Mouse (Mus musculus): ENCODE results near the gene Sox6.

Sox6 gene

DNA sequence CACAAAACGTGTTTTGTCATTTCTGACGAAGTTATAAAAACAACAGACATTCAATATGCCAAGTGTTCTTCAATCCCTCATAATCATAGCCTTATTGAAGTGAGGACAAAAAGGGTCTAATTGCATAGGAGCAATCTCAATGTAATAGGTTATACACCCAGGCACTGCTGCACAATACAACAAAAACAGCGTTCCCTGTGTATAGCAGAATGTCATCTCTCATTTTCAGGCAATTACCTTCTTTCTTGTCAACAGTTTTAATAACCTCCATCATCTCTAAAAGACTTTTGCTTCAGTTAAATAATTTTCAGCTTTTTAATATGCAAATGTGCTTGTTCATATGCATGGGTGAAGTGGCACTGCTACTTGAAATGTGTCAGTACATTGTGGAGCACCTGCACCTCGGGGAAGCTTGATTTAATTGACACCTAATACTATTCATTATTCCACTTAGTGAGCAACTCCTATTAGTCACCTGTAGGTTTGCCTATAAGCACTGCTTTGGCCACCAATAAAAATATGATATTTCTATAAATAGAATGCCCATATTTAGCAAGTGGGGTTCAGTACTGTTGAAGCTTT lies 292.8 kb downstream of the Sox6 start:
- DNase-seq = no peak

DNA sequence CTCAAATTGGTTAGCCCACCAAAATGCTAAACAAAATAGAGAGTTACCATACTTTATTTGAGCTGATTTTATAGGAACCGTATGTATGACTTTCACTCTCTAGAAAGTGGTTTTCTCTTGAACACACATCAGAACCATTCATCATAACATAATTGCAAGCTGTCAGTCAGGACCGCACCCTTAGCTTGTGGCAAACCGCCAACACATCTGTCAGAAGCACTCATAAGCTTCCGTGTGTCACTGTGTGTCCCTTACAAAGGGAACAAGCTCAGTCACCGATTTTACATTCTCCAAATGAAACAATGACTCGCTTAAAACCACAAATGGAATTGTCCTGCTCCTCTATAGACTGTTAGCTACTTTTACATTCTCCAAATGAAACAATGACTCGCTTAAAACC lies 304.5 kb downstream of the Sox6 start:
- DNase-seq = no peak

DNA sequence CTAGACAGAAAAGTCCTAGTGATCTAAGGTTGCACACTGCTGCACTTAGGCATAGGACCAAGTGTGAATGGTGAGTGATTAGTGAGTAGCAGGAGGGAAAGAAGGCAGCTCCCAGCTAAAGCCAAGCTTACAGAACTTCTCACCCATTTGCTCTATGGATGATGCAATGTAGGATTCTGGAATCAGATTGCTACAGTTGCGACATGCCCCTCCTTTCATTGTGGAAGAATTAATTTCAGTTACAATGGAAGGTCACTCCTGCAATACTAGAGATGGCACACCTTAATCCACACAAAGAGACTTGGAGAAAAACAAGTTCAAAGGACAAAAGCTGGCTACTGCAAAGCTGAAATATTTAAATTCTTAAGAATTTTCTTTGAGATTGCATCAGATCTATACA lies 305.8 kb downstream of the Sox6 start:
- no peak for DNase-seq

DNA sequence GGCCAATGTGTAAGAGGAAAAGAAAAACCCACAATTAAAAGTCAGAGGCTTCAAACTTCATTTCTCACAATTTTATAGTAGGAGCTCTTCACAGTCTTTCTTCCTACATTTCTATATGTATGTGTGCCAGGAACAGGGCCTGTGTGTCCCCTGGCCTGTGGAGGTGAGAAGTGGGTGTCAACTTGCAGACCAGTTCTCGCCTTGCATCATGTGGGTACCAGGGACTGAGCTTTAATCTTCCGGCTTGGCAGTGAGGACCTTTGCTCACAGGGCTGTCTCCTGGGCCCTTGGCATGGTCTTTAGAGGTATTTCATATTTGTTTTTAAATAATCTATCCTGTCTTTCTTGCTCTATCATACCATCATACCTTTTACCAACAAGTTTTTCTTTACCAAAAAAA lies 311.8 kb downstream of the Sox6 start:
- DNase-seq = no peak

DNA sequence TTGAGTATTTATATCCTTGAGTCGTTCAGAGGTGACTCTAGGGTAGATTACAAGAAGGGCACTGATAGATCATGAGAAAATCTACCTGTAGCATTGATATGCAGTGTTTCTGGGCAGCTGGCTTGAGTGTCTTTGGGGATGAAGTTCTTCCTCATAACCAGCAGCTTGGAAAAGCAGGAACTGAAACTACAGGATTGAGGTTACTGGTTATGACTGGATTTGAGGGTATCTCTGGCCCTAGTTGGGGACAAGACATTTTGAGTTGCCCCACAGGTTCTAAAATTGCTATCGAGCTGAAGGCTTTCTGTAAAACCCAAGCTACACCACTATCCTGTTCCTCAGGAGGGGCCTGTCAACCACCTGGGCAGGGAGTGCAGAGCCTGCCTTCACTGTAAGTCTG lies 314.2 kb downstream of the Sox6 start:
- DNase-seq = no peak

DNA sequence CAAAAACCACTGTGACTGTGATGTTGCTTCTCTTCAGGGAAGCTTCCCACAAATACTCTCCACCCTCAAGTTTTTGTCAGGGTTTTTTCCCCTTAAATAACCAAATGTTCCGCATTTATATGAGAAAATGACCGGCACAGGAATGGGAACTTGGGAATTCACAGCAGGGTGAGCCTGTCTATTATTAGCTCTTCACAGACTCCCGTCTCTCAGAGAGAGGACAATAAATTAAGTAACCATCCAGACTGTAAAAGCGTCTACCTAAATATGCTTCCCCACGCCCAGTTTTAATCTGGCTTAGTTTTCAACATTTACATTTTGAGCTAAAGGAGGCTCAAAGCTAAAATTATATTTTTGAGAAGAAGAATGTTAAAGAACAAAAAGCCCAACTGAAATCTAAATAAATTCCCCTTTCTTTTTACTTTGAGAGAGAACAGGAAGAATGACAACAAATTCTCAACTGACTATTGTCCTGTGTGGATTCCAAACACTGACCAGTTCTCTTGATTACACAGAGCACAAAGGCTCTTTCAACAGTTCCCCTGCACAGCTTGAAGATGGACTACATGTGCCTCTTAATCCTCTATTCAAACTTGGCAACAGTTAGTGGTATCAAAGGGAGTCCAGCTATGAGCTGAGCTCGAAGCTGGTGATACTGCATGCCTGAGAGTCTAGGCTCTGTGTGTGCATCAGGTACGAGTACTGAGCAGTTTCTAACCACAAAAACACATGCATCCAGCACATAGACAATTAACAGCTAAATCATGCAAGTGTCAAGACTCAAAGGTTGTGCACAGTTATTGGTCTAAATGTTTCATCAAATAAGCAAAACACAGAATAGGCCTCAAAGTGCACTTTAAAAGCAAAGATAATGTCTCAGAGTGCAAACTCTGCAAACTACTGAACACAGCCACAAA lies 316.7 kb downstream of the Sox6 start:
- DNase-seq = no peak

DNA sequence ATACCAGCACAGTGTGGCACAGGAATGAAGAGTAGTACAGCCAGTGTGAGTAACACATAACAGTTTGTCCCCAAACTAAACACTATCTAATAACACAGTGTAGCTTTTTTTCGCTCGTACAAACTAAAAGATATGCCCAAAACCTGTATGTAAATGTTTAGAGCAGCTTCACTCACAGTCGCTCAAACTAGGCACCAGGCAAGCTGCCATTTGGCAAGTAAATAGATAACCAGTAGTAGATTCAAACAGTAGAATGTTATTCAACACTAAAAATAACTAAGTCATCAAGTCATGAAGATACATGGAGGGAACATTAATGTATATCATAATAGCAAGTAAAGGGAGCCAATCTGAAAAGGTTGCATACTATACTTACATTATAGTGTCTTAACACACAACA lies 318.8 kb downstream of the Sox6 start:
- no peak for DNase-seq

DNA sequence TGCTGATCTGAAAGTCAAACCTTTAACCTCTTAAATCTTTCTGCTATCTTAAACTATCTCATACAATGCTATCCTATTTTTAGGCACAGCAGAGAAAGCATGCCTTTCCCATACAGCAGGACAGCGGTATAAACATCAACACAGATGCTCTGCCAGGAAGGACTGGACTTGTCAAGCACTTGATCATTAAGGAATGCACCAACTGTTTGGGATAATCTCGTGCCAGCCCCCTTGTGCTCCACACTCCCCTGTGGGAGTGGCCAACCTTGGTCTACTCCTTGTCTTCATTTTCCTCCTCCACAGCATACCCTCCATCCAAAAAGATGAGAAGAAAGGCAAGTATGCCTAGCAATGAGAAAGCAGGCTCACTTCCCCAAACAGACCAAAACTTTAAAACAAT lies 332.5 kb downstream of the Sox6 start:
- DNase-seq = no peak

DNA sequence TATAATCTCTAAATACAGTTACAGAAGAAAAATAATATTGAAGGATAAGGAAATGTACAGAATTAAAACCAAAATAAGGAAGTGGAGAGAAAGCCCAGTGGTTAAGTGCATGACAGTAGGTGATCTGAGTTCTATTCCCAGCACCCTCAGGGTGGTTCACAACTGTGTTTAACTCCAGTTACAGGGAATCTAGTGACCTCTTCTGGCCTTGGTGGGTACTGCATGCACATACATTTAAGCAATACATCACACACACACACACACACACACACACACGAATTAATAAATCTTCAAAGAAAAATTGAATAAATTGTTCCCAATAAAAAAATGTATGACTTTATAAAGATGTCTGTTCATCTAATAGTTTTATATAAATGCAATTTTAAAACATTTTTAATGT lies 340.5 kb downstream of the Sox6 start:
- DNase-seq = no peak

DNA sequence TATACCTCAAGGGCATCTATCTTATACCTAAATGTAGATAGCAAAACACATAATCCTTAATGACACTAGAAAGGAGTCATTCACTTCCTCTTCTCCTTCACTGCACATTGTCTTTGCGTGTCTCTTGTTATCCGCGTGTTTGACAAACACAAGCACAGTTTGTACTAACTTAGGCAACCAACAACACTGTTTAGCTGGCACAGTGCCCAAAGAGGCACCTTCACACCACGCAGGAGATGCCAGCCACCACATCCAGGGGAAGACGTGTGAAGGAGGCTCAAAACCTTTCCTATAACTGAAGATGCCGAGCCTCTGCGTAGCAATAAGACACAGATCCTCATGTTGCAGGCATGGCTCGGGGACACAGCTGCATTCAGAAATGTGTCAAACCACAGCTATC lies 345.4 kb downstream of the Sox6 start:
- no peak for DNase-seq

DNA sequence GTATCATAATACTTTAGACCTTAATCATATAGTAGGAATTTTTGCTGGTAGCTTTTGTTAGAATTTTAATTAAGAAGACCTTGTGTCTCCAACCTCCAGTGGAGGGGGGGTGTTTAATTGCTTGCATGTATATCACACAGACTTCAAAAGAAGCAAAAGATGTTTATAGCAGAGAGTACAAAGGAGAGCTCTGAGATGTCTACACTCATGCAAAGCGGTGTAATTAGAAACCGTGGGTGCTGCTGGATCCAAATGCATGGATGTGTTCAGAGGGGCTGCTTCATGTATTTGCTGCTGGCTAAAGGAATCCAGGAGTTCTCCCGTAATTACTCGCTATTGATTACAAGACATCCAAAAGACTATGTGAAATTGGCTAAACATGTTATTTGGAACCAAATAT lies 347.5 kb downstream of the Sox6 start:
- DNase-seq = no peak

DNA sequence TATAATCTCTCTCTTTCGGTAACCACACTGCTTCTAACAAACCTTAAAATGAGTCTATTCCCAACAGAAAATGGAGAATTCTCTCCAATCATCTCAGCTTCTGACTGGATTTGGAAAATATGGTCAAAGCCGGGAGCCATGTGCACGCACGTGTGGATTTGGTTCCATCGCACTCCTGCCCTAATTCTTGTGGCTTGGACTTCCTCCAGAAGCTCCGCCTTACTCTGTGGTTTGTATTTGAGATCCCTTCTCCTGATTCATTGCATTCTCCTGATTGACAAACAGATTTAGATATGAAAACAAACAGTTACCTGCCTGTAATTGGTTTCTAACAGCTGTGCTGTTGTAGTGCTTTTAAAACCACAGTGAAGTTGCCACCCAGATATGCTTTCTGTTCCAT lies 351.9 kb downstream of the Sox6 start:
- no peak for DNase-seq

DNA sequence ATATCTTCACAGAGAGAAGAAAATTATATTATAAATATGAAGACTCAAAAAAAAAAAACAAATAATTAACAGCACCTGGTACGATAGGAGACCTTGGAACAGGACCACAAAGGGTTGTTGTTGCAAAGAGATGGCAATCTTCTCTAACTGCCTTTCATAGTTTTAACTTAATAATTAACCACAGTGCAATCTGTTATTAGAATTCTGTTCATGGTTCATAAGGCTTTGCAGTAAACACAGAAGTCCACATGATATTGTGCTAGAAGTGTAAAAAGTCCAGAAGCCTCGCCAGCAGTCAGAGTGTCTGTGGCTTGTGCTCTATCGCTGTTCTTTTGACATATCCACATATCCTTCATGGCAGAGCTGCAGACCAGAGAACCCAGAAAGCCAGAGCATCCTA lies 354.5 kb downstream of the Sox6 start:
- no peak for DNase-seq

DNA sequence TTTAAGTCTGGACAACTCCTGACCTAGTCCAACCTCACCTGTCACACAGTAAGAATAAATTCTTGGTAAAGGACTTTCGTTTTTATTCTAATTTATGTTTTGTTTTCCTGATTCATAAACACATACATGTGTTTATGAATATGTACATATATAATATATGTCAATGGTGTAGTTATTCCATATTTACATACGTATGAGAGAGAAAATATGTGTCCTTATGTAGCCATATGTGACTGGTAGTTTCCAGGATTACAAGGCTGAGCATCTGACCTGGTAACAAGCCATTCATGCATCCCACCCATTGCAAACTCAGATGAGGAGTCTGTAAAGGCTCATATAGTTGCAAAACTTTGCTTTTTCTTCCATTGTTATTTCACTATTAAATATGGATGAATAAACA lies 366.8 kb downstream of the Sox6 start:
- no peak for DNase-seq

DNA sequence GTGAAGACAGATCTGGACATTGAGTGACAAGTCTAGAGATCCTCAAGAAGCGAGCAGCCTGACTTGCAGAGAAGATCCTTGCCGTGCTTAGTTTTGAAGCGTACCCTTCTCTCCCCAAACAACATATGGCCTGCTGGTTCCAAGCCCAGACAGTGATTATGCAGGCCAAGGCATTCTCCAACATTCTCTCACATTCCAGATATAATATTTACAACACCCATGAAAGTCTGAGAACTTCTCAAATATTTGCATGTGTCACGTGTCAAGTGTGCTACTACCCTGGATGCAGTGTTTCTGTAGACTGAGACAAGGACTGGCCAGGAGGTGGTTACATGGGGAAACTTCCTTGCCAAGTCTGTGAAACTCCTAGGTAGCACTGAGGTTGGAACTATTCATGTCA lies 367.3 kb downstream of the Sox6 start:
- DNase-seq = no peak

DNA sequence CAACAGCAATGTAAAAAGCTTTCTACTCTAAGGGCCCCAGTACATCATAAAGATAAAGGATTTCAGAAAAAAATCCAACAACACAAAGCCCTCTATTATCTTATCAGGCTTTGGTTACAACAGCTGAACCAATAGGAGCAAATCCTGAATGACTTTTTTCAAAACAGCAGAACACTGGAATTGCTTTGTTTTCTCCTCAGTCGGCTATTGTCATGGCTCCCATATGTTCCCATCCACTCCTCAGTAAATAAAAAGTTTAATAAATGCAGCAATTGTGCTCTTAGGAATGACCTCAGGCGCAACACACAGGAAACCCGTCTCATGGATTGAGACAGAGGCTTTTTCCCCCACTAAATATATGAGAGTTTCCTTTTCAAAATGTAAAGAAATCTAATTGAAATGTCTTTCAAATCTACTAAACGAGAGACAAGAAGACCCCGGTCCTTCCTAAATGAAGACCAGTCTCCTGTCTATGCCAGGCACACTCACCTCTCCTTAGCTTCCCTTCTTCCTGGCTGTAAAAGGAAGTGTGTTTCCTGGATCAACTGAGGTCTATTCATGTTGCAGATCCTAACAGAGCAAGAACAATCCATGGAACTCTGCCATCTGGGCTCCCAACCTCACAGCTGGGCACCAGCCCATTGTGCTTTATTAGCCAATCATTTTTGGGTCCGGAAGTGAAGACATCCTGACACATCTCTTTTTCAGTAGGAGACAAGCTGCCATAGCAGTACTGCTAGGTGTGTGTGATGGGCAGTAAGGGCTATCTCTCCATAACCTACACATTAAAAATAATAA lies 369.2 kb downstream of the Sox6 start:
- DNase-seq = no peak

DNA sequence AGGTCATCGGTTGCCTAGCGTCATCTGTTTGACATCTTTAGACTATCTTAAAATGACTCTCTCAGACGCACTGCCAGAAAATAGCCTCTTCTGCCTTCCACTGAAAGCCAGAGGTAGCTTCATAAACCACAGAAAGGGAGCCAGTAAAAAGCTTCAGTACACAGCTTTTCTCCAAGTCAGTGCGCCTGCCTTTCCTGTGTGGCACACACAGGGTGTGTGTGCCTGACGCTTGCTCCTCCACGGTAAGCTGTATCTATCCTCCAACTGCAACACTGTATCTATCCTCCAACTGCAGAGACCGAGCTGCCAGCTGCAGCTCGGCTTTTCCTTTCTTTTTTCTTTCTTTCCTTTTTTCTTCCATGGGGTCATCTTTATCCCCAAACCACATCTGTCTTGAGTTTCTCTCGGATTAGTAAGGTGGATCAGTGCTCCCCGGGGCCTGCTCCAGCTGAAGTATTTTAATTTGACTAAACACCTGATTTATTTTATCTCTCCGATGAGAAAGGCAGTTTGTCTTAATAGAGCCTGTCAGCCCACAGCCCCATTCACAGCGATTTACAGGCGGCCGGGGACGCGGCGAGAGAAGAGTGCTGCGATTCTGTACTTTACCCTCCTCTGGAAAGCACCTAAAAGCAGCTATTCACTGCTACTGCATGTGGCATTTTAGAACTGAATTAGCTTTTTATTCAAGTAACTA lies 371.8 kb downstream of the Sox6 start:
- DNase-seq = no peak

DNA sequence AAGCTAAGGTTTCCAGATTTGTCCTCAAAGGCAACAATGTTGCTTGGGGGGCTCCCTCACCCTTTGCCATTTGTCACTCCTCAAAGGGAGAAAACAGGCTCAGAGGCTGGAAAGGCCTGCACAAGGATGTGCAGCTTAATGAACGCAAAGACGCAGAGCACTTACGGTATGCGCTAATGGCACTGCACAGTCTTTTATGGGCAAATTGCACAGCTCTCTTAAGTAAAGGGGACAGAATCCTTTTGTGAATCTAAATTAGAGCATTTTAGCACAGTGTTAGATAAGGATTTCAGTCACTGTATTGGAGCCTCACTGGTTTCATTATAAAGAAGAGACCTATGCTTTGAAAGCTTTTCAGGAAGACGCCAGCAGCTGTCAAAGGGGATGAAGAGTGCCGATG lies 375.2 kb downstream of the Sox6 start:
- DNase-seq = no peak

DNA sequence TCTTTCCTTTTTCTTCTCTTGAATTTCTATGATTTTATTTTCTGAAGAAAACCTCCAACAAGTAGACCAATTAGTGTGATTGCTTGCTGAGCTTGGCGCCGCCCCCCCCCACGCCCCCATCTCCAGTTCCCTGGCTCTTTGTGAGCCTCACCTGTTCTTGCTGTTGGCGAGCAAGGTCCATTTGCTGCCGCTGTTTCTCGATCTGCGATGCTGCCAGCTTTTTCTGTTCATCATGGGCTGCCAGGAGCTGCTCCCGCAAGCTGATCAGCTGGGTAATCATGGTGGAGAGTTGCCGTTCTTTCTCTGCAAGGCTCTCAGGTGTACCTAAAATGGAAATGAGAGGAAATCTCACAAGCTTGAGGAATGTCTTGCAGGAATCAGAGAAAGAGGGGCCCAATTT lies 376.5 kb downstream of the Sox6 start:
- DNase-seq = no peak

DNA sequence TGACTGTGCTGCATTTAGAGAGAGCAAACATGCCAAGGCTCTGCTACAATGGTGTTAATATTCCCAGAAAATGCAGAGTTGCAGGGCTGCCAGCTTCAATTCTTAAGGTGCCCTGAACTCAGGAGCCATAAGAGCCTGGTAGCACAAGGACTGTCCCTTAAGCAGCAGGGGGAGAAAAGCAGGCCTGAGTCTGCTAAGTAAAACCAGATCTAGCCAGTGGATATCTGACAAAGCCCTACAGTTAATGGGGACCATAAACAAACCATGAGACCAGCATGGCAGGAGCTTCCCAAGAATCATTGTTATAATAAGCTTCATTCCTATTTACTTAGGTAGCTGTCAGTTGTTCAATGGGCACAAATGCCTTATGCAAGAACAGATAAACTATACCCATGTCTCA lies 391.9 kb downstream of the Sox6 start:
- DNase-seq = no peak

DNA sequence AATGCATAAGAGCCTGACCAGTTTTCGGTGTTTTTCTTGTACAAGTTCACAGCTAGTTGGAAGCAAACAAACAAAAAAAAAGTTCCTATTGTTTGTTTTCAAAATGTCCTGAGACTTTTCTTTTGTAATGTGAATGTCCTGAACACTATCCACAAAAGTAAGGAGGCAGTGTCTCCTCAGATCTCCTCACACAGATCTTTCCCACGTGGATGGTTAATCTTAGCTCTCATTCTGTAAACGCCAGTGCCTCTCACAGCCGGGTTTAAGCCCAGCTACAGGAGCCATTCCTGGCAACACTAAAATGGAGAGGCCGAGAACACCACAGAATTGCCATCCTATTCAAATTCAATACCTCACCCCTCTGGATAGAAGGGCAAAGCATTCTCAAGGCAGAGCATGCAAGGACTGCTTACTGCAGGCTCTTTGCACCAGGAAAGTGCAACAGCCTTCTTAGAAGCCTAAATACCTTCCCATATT lies 392.6 kb downstream of the Sox6 start:
- DNase-seq = no peak

DNA sequence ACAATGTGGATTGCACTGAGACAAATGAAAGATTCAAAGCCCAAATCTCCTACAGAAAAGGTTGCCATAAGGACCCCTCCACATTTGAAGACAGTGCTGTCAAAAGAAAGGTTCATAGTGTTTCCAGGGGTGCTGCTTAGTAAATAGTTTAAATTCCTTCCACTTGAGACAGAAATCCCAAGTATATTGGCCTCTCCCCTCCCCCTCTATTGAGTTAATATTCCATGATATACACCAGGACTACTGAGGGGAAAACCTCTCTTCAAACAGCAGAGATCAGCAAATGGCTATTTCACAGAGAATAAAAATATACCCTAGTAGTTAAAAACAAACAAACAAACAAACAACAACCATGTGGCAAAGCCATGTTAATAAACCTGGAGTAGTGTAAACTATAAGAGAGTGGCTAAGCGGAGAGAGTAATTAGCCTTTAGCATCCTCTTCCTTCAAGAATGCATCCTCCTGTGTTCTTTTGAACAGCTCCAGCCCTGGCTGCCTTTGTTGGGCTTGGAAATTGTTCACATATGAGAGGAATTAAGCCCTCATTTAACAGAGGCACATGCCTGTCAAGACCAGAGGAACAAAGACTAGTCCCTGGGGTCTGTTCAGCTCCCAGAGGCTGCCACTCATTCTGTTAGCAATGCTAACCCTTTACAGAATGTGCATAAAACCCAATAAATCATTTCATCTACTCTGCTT lies 393.2 kb downstream of the Sox6 start:
- DNase-seq = no peak

DNA sequence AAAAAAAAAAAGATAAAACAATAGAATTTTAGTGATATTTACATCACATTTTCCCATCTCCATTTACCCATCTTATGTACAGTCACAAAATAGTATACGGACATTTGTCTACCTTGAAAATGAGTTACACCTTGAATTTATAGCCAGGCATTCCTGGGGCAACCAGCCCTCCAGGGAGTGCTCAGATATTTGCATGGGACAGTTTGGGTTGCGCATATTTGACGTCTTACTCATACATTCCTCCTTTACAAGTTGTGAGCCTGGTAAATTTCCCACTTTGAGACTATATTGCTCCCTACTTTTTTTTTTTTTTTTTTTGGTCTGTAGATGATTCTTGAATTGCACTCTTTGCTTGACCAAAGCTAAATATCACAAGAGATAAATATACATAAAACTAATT lies 407.9 kb downstream of the Sox6 start:
- no peak for DNase-seq

Data from cerebellum, adult 18-20 months (tissue).